Mouse (Mus musculus) lung, embryonic 14.5 days (tissue): ENCODE data around the gene Trim46. TPM values are rescaled to one million over a fixed set of nuclear protein-coding genes. Genes with fewer than 3 reads are reported as not detected.

Source experiments
- ATAC-seq: fragments of 200-750 bp; cut with Nextera tagmentation; 2 replicates; pipeline ENCODE4 v1.8.0; 2017; ENCODE audit warnings: mild to moderate bottlenecking, moderate TSS enrichment, moderate library complexity; ENCODE audit not compliant: insufficient read depth
- DNase-seq: peaks from one replicate; pipeline ENCODE4 v3.0.0-alpha.2; 2015
- H3K27ac ChIP-seq: fragments of 300-500 bp; sonication (generic); 2 replicates; pipeline ENCODE4 v1.5.1; 2014; ENCODE audit warnings: low read depth, mild to moderate bottlenecking, moderate library complexity
- H3K27me3 ChIP-seq: fragments of 300-500 bp; sonication (generic); 2 replicates; pipeline ENCODE4 v1.6.1; 2014; ENCODE audit warnings: low read length, control low read depth; ENCODE audit not compliant: insufficient read depth
- H3K36me3 ChIP-seq: fragments of 300-500 bp; sonication (generic); 2 replicates; pipeline ENCODE4 v1.6.1; 2014; ENCODE audit warnings: control low read depth; ENCODE audit not compliant: insufficient read depth
- H3K4me1 ChIP-seq: fragments of 300-500 bp; sonication (generic); 2 replicates; pipeline ENCODE4 v1.6.1; 2014; ENCODE audit warnings: antibody characterized with exemption, control low read depth; ENCODE audit not compliant: insufficient read depth
- H3K4me2 ChIP-seq: fragments of 300-500 bp; sonication (generic); 2 replicates; pipeline ENCODE4 v1.6.1; 2014; ENCODE audit warnings: mild to moderate bottlenecking
- H3K4me3 ChIP-seq: fragments of 300-500 bp; sonication (generic); 2 replicates; pipeline ENCODE4 v1.5.1; 2014; ENCODE audit warnings: low read depth, low read length
- H3K9ac ChIP-seq: fragments of 300-500 bp; sonication (generic); 2 replicates; pipeline ENCODE4 v1.6.1; 2014
- H3K9me3 ChIP-seq: fragments of 300-500 bp; sonication (generic); 2 replicates; pipeline ENCODE4 v1.6.1; 2016; ENCODE audit warnings: low read depth, low read length, control low read depth
- CTCF ChIP-seq: IDR thresholded peaks from 2 replicates; pipeline ENCODE4 v1.5.1; 2016; ENCODE audit warnings: antibody characterized with exemption, low read depth
- WGBS: fragments of 180-500 bp; shearing (Covaris S2); extraction: QIAGEN DNeasy Blood & Tissue Kit; methylation state at CpG from one replicate; pipeline ENCODE4 v1.1.7; 2014; 5-methylcytosine and 5-hydroxymethylcytosine counted together
- polyA plus RNA-seq: library from polyadenylated mRNA; unstranded; fragments of >200 nt; fragmentation: Nextera tagmentation; extraction: Ambion mirVana; gene quantifications from 2 replicates; pipeline ENCODE4 v1.2.1, GENCODE M21; 2014

Trim46 gene
- polyA plus RNA-seq, 1 experiment from 2014 or later = 6.3 TPM

DNA sequence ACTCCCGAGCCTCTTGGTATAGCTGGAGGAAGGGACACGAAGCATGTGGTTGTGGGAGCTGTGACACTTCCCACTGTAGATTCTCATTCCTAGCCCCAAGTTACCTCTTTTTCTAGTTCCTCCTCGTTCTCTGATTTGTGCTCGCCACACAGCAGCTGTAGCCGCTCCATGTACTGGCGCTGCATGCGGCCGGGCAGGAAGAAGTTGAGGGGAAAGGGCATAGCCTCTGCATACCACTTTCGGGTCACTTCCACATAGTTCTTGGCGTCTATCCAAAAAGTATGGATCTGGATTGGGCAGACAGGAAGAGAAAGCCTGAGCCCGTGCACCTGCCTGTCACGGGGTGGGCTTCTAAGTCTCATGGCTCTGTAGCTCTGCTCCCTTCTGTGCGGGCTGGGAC, 35.9 kb downstream of the Trim46 start:
- H3K4me1 ChIP-seq = peaks cover 5% of the 10 kb centered on the region
- no peak overlapping the region for H3K27ac ChIP-seq
- no peaks in the 10 kb centered on the region for H3K27me3 ChIP-seq
- H3K36me3 ChIP-seq = peaks cover 65% of the 10 kb centered on the region
- WGBS = 73% methylated on average over 13 of the region's 13 CpGs
- H3K9ac ChIP-seq = no peak overlapping the region
- no peak overlapping the region for H3K4me2 ChIP-seq
- ATAC-seq = no peak
- H3K9me3 ChIP-seq = no peaks in the 10 kb centered on the region
- peak; percentile 27 for DNase-seq
- no peak overlapping the region for H3K4me3 ChIP-seq
- TF ChIP-seq CTCF = no peak

DNA sequence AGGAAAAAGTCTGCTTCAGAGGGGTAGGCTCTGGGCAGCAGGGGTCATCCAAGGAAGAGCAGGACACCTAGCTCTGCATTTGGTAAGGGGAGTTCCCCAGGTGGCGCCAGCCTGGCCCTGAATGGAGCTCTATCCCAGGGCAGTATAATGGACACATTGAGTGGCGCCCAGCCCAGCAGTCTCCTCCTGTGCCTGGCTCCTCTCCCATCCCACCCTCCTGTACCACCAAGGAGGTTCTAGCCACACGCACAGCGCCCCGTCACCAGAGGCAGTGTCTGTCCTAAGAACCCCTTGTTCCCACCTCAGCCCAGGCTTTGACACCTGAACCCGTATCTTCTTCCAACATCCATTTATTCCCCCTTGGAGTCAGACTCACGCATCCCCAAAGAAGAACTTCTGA, 36.4 kb downstream of the Trim46 start:
- Histone ChIP-seq H3K36me3 (peaks cover 65% of the 10 kb centered on the region), H3K4me3 (no peak overlapping the region), H3K4me2 (no peak overlapping the region), H3K9me3 (no peaks in the 10 kb centered on the region), H3K9ac (no peak overlapping the region), H3K27me3 (no peaks in the 10 kb centered on the region), H3K4me1 (0 out of 2 replicates have a peak, but pooled peaks cover 4% of the 10 kb centered on the region), H3K27ac (no peak overlapping the region)
- DNase-seq (no peak), ATAC-seq (no peak)
- WGBS = 90% methylated on average over 7 of the region's 7 CpGs
- TF ChIP-seq CTCF = no peak

DNA sequence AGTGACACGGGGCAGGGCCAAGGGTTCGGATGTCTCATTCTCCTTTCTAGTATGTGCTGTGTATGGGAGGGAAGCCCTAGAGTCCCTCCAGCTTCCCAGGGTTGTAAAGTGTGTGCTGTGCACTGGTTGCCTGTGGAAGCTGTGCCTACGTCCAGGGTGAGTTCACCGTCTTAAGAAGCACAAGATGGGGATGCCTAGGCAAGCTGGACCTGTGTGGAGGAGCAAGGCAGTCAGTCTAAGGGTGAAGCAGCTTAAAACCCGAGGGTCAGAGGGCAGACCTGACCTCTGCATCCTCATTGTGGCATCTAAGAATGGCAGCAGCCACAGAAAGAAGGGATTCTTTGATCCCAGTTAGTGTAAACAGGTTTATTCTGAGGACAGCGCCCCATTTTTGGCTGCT, 37.4 kb downstream of the Trim46 start:
- Histone ChIP-seq H3K9me3 (no peaks in the 10 kb centered on the region), H3K27me3 (no peaks in the 10 kb centered on the region), H3K27ac (no peak overlapping the region), H3K4me3 (no peak overlapping the region), H3K4me2 (no peak overlapping the region), H3K9ac (no peak overlapping the region), H3K4me1 (0 out of 2 replicates have a peak, but pooled peaks cover 4% of the 10 kb centered on the region), H3K36me3 (peaks cover 65% of the 10 kb centered on the region)
- DNase-seq (no peak), ATAC-seq (no peak)
- 82% methylated on average over 6 of the region's 6 CpGs for WGBS
- no peak for TF ChIP-seq CTCF

DNA sequence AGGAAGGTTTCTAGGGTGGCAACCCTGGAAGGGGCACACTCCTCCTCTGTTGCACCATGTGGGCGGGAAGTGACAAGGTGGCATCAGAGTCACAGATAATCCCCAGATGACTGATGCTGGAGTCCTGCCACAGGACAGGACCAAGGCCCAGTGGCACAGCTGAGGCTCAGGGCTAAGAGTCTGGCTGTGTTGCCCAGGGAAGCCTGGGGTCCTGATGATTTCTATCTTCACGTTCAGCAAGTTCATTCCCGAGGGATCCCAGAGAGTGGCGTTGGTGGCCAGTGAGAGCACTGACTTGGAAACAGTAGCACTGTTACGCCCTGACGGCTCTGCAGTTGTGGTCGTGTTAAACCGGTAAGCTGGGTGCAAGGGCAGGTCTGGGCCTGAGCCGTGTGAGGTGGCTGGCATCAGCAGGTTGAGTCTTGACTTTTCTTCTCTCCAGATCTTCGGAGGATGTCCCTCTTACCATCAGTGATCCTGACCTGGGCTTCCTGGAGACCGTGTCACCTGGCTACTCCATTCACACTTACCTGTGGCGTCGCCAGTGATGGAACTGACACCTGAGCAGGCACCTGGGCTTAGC, 37.9 kb downstream of the Trim46 start:
- no peaks in the 10 kb centered on the region for H3K27me3 ChIP-seq
- no peak overlapping the region for H3K4me2 ChIP-seq
- no peak for TF ChIP-seq CTCF
- H3K36me3 ChIP-seq = peaks cover 65% of the 10 kb centered on the region
- WGBS = 88% methylated on average over 13 of the region's 13 CpGs
- no peaks in the 10 kb centered on the region for H3K9me3 ChIP-seq
- H3K4me1 ChIP-seq = peaks cover 7% of the 10 kb centered on the region; the same call in 1 of the 2 replicates
- no peak for DNase-seq
- no peak overlapping the region for H3K27ac ChIP-seq
- ATAC-seq = no peak
- H3K4me3 ChIP-seq = no peak overlapping the region
- no peak overlapping the region for H3K9ac ChIP-seq

DNA sequence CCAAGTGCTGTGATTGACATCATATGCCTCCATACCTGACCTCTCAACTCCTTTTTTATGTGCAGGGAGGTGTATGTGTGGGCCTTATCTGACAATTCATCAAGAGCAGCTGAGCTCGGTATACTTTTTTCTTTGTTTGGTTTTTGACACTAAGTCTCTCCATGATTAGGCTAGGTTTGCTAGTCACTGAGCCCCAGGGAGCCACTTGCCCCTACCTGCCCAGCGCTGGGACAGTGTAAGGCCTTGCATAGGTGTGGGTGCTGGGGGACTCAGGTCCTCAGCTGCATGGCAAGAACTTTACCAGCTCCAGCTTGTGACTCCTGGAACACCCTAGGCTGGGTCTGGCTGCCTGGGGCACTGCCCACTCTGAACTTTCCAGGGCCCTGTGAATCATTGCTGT, 39.4 kb downstream of the Trim46 start:
- ATAC-seq = no peak
- no peak overlapping the region for H3K4me3 ChIP-seq
- H3K4me1 ChIP-seq = peaks cover 5% of the 10 kb centered on the region; the same call in 1 of the 2 replicates
- H3K9ac ChIP-seq = no peak overlapping the region
- no peak overlapping the region for H3K27ac ChIP-seq
- no peaks in the 10 kb centered on the region for H3K9me3 ChIP-seq
- 70% methylated on average over 2 of the region's 2 CpGs for WGBS
- no peaks in the 10 kb centered on the region for H3K27me3 ChIP-seq
- H3K36me3 ChIP-seq = peaks cover 64% of the 10 kb centered on the region
- no peak overlapping the region for H3K4me2 ChIP-seq
- DNase-seq = no peak
- TF ChIP-seq CTCF = no peak

DNA sequence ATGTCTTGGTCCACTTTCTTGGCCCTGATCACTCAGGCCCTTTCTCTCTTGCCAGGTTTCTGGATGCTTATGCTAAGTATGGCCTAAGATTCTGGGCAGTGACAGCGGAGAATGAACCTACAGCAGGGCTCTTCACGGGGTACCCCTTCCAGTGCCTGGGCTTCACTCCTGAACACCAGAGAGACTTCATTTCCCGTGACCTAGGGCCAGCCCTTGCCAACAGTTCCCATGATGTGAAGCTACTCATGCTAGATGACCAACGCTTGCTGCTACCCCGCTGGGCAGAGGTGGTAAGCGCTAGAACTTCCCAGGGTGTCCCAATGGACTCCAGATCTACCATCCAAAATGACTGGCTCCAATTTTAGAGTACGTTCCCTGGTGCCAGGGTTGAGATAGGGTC, 40.0 kb downstream of the Trim46 start:
- H3K27ac ChIP-seq = no peak overlapping the region
- TF ChIP-seq CTCF = no peak
- no peaks in the 10 kb centered on the region for H3K27me3 ChIP-seq
- no peaks in the 10 kb centered on the region for H3K9me3 ChIP-seq
- peaks cover 58% of the 10 kb centered on the region for H3K36me3 ChIP-seq
- no peak overlapping the region for H3K4me2 ChIP-seq
- no peak overlapping the region for H3K9ac ChIP-seq
- peaks cover 5% of the 10 kb centered on the region; the same call in 1 of the 2 replicates for H3K4me1 ChIP-seq
- no peak for DNase-seq
- WGBS = 90% methylated on average over 7 of the region's 7 CpGs
- no peak overlapping the region for H3K4me3 ChIP-seq
- ATAC-seq = no peak

DNA sequence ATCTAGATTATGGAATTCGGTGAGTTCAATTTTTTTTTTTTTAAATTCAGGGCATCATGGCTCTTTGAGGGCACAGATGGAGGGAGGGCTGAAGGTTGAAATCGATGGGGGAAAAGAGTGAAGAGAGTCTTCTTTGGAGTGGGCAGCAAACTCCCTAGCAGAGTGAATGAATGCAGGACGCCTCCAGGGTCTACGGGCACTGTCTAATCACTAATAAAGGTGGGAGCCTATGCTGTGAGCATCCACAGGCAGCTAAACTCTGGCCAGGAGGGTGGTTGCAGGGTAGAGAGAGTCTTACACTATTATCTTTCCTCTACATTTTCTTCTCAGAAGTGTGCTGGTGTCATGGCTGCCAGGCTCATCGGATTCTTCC, 43.0 kb downstream of the Trim46 start:
- no peak for DNase-seq
- ATAC-seq = peak; percentile 19; the same call in 1 of the 2 replicates
- Histone ChIP-seq H3K4me1 (peaks cover 5% of the 10 kb centered on the region; the same call in 1 of the 2 replicates), H3K27ac (0 out of 2 replicates have a peak overlapping the region, but pooled peaks have one; percentile 0), H3K9me3 (no peaks in the 10 kb centered on the region), H3K9ac (peak overlapping the region; percentile 59), H3K36me3 (peaks cover 29% of the 10 kb centered on the region), H3K4me2 (peak overlapping the region; percentile 78), H3K4me3 (peak overlapping the region; percentile 55), H3K27me3 (no peaks in the 10 kb centered on the region)
- TF ChIP-seq CTCF = no peak
- WGBS = 34% methylated on average over 5 of the region's 5 CpGs
